Mouse (Mus musculus) cerebral cortex, adult 2 months (tissue): ENCODE data around the gene Tspan3.

Experiments used
- WGBS: fragments of 180-500 bp; shearing (Covaris S2); methylation state at CpG from one replicate; pipeline ENCODE4 v1.1.7; 2018; 5-methylcytosine and 5-hydroxymethylcytosine counted together

The Tspan3 gene

DNA sequence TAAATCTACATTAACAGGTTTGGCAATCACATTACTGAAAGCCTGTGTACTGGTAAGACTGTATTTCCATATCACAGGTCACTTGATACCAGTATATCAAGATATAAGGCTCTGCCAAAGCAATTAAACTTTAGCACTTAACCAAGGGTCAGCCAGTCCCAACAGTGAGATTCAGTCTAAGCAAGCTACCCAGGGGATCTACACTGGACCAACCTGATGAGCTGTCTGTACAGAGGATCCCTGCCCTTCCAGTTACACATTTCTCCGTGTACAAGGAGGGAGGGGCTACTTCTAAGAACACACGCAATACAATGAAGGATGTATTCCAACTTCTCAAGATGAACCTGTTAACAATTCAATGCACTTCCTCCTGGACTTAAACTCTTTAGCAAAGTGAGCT, 7.2 kb downstream of the Tspan3 start:
- 43% methylated on average over 2 of the region's 2 CpGs for WGBS

DNA sequence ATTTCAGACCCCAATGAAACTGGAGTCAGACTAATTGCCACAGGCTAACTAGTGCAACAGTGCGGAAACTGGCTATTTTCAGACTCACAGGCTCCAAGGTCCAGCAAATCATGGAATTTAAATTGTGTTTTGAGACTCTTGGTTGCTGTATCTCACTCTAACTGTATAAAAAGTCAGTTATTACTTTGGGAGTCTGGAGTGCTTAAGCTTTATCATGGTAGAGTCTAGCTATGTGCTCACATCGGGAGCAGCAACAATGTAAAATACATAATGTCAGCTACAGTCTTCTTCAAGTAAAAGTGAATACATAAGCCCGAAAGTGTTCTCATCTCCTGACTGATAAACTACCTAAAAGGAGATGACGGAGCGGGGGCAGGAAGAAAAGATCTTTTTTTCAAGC, 10.7 kb downstream of the Tspan3 start:
- 81% methylated on average over 5 of the region's 5 CpGs for WGBS

DNA sequence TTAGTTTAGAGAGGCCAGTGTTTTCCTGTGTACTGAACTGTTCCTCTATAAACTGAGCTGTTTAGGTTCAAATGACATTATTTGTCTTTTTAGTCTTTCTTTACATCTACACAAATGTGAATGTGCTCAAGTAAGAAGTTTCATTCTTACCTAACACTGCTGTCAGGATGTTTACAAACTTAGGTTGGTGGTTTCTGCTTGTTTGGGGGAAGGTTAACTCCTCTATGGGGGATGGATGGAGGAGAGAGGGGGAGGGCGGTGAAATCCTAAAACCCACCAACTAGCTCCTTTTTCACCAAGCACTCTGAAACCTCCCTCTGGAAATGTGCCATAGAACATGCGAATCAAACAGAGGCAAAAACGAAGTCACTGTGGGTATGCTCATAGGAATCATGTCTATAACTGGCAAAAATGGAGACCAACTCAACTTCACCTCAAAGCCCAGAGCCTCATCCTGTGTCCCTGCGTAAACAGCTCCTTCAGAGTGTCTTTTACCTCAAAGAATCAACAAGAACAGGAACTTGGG, 12.7 kb downstream of the Tspan3 start:
- 42% methylated on average over 4 of the region's 4 CpGs for whole genome bisulfite sequencing

- 15% methylated on average over 7 of the region's 7 CpGs for WGBS
These were observed 13.4 kb downstream of the Tspan3 start for GRCm38 (mm10) chr9:56151745-56152481.

- WGBS, result 85% methylated on average over 16 of the region's 16 CpGs
These were observed 18.9 kb downstream of the Tspan3 start for GRCm38 (mm10) chr9:56146326-56146923.

DNA sequence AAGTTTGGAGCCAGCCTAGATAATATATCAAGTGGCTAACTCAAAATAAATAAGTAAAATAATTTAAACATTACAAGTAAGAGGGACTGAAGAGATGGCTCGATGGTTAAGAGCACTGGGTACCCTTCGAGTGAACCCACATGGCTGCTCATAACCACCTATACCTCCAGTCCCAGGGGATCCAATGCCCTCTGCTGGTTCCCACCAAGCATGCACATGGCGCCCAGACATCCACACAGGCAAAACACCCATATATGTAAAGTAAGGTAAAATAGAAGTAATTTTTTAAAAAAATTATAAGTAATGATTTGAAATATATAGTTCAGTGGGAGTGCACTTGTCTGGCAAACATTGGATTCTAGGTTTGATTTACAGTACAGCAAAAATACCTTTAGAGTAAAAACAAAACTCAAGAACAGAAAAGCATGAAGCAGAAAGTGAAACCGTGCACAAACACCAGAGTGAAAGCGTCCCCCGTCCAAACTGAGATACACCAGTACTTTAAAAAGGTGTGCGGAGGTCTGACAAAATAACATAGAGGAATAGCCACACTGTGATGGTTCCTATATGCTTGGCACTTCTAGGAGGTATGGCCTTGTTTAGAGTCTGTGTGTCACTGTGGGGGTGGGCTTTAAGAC, 20.8 kb downstream of the Tspan3 start:
- WGBS, result 92% methylated on average over 7 of the region's 7 CpGs

GRCm38 (mm10) chr9:56141776-56142175, 23.5 kb downstream of the Tspan3 start:
- WGBS, result 80% methylated on average over 9 of the region's 9 CpGs

DNA sequence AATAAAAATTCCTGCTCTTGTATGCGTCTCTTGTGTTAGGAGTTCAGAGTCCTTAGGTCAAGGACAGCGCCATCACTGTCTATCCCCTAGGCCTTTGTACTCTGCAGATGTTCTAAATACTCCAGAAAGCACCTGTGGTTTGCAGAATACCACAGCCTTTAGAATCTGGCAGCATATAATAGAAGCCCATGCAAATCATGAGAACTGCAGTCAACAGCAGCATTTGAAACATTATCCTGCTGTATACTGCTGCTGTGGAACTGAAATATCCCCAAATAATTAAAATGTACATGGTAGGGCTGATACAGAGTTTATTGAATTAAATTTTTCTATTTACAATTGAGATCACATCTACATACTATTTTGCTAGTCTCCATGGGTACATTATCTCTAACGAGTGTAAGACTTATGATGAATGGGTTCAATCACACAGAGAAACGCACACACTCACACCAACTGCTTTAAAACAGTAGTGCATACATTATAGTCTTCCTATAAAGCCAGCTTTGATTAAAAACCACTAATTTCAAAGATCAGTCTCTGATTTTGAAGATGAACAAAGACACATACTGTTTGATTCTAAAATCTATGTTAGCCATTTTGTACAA, 29.6 kb downstream of the Tspan3 start:
- WGBS, result 80% methylated on average over 4 of the region's 4 CpGs

DNA sequence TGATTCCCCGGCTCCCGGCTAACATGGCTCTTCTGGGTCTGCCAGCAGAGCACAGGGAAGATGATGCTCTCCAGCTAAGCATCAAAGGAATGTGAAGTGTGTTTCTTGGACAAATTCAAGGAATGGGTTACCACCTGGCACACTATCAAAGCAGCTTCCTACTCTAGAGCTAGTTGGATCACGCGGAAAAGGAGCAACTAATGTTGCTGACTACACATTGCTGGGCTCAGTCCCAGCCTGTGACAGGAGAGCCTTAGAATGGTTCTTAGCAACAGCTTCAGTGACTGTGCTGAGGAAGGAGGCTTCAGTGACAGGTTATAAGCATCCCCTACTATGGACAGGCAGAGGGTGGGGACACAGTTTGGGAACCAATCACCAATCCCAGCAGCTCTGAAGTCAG, 30.7 kb downstream of the Tspan3 start:
- 44% methylated on average over 4 of the region's 4 CpGs for WGBS

DNA sequence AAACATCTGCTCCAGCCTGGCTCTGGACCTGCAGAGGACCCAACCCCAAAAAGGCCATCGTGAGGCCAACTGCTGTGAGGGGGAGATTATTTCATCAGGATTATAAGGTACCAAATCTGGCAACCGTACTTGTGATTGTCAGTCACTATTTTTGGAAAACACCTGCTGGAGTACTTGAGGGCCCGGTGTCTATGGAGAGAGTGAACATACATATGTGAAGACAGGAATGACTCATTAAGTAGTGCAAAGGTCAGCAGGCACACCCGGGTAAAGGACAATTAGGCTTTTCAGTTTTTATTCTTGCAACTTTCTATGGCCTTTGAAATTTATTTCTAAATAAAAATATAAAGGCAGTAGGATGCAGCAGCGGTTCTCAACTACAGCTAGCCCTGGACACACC, 31.3 kb downstream of the Tspan3 start:
- 70% methylated on average over 5 of the region's 5 CpGs for WGBS

GRCm38 (mm10) chr9:56131813-56132525, 33.3 kb downstream of the Tspan3 start:
- WGBS, result 56% methylated on average over 10 of the region's 10 CpGs

DNA sequence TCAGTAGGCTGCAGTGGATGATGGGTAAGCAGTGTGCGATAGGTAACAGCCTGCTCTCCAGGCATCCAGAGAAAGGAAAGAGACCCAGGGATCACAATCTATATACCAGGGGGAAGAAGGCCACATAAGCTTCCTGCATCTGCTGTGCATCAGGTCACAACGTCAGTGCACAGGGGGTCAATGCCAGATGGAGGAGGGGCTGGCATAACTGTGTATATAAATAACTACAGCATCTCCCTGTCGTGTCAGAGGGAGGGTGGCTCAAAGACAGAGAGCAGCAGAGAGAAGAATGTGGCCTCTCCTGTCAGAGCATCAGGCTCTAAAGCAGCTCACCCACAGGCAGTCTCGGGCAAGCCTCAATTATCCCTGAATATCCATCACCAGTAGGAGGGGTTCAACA, 34.7 kb downstream of the Tspan3 start:
- WGBS, result 53% methylated on average over 4 of the region's 4 CpGs

DNA sequence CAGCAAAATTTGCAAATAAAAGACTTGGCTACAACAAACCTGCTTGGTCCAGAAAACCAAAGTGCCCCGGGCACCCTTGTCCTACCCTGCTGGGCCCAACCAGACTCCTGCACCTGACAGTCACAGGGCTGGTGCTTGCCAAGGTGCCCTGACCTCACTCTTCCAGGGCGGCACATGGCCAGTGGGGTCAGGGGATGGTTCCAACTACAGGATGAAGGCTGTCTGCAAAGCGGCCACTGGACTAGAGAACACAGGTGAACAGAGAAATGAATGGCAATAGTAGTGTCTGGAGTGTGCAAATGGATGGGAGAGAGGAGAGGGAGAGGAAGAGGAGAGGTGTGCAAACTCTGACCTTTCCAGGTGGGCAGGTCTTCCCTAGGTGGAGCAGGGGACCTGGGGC, 35.3 kb downstream of the Tspan3 start:
- WGBS, result 91% methylated on average over 3 of the region's 3 CpGs

DNA sequence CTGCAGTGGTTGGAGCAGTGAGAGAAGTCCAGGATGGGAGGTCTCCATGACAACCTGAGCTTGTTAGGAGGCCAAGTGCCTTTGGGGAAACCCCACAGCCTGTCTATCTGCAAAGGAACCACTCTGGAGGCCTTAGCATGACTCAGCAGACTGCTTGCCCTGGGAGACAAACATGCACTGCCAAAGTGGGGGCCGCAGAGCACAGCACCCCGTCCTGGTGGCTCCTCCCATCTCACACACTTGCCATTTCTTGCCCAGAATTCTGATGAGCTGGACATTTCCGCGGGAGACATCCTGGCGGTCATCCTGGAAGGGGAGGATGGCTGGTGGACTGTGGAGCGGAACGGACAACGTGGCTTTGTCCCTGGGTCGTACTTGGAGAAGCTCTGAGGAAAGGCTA, 36.9 kb downstream of the Tspan3 start:
- WGBS, result 53% methylated on average over 9 of the region's 9 CpGs

GRCm38 (mm10) chr9:56126453-56127173, 38.7 kb downstream of the Tspan3 start:
- 86% methylated on average over 16 of the region's 16 CpGs for WGBS

- WGBS, result 39% methylated on average over 11 of the region's 11 CpGs
These were observed 40.7 kb downstream of the Tspan3 start for GRCm38 (mm10) chr9:56124561-56124960.

DNA sequence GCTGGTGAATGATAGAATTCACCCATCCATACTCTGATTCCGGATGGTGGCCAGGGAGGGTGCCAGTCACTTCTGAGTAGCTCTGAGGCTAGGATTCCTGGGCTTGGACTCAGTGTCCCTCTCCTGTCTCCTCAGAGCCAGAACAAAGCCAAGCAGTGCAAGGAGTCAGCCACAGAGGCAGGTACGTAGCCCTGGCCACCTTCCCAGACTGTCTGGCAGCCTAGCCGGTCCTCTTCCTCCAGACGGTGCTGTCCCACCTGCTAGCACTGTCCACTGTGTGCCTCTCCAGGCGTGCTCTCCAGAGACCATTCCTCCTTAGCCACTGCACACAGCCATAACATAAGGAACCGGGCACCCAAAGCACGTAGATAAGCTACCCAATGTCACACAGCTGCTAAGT, 41.7 kb downstream of the Tspan3 start:
- WGBS, result 53% methylated on average over 7 of the region's 7 CpGs

GRCm38 (mm10) chr9:56122973-56123372, 42.3 kb downstream of the Tspan3 start:
- WGBS, result 38% methylated on average over 8 of the region's 8 CpGs

DNA sequence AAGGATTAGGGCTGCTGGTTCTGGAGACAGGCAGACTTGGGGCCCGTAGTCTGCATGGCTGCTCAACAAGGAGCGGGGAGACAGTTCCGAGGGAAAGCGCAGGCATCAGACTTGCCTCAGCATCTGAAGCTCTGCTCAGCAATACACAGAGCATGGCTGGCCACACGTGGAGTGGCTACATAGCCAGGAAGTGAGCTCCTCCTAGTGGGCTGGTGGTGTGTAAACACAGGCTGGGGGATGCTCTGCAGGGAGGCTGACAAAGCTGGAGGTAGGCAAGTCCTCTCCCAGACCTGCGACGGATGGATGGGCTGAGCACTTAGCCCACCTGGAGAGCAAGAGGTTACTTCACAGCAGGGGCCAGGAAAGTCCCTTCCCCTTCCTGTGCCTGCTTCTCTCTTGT, 44.2 kb downstream of the Tspan3 start:
- WGBS, result 25% methylated on average over 7 of the region's 7 CpGs

GRCm38 (mm10) chr9:56119651-56120050, 45.6 kb downstream of the Tspan3 start:
- WGBS, result 53% methylated on average over 2 of the region's 2 CpGs

DNA sequence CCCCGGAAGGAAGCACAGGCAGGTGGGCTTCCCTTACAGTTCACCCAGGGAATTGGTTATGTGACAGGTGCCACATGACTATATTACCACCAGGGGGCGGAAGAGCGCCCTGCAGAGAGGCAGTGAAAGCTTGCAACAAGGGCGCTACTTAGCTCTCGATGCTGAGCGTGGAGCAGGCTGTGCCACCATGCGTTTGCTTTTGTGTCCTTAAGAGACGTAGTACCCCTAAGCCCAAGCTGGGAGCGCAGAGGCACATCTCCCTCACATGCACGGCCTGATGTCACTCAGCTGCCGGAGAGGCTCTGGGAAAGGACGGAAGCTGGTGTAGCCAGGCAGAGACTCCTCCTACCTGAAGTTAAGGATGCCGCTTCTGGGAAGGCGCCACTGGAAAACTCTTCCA, 46.7 kb downstream of the Tspan3 start:
- 2% methylated on average over 14 of the region's 14 CpGs for WGBS
